Mouse (Mus musculus) embryonic facial prominence, embryonic 12.5 days (tissue): ENCODE measurements around the gene Fam219a. TPM values are rescaled to one million over a fixed set of nuclear protein-coding genes. Genes with fewer than 3 reads are reported as not detected.

Experiments
- ATAC-seq: fragments of 200-750 bp; cut with Nextera tagmentation; 2 replicates; pipeline ENCODE4 v1.8.0; 2017; ENCODE audit not compliant: insufficient number of reproducible peaks, insufficient read depth, low FRiP score, low TSS enrichment
- H3K27ac ChIP-seq: fragments of 300-500 bp; sonication (generic); 2 replicates; pipeline ENCODE4 v1.5.1; 2016; ENCODE audit warnings: mild to moderate bottlenecking
- H3K27me3 ChIP-seq: fragments of 300-500 bp; sonication (generic); 2 replicates; pipeline ENCODE4 v1.6.1; 2016; ENCODE audit warnings: mild to moderate bottlenecking, moderate library complexity
- H3K36me3 ChIP-seq: fragments of 300-500 bp; sonication (generic); 2 replicates; pipeline ENCODE4 v1.6.1; 2016; ENCODE audit warnings: mild to moderate bottlenecking
- H3K4me1 ChIP-seq: fragments of 300-500 bp; sonication (generic); 2 replicates; pipeline ENCODE4 v1.6.1; 2016
- H3K4me2 ChIP-seq: fragments of 300-500 bp; sonication (generic); replicated peaks from 2 replicates; pipeline ENCODE4 v1.6.1; 2016; ENCODE audit warnings: mild to moderate bottlenecking, moderate library complexity
- H3K4me3 ChIP-seq: fragments of 300-500 bp; sonication (generic); 2 replicates; pipeline ENCODE4 v1.5.1; 2016; ENCODE audit warnings: mild to moderate bottlenecking
- H3K9ac ChIP-seq: fragments of 300-500 bp; sonication (generic); 2 replicates; pipeline ENCODE4 v1.6.1; 2016; ENCODE audit warnings: mild to moderate bottlenecking, moderate library complexity
- H3K9me3 ChIP-seq: fragments of 300-500 bp; sonication (generic); 2 replicates; pipeline ENCODE4 v1.6.1; 2016; ENCODE audit warnings: mild to moderate bottlenecking, moderate library complexity
- WGBS: fragments of 180-500 bp; shearing (Covaris S2); methylation state at CpG from one replicate; pipeline ENCODE4 v1.1.7; 2016; 5-methylcytosine and 5-hydroxymethylcytosine counted together
- polyA plus RNA-seq: library from polyadenylated mRNA; unstranded; fragments of >200 nt; fragmentation: Nextera tagmentation; extraction: Ambion mirVana; gene quantifications from 2 replicates; pipeline ENCODE4 v1.2.1, GENCODE M21; 2016

The Fam219a gene
- polyA plus RNA-seq, 1 experiment from 2014 or later = 5.3 TPM

GRCm38 (mm10) chr4:41575914-41576313 lies 6.6 kb upstream of the Fam219a start:
- no peak overlapping the region for H3K4me2 ChIP-seq
- 45% methylated on average over 6 of the region's 6 CpGs for WGBS

DNA sequence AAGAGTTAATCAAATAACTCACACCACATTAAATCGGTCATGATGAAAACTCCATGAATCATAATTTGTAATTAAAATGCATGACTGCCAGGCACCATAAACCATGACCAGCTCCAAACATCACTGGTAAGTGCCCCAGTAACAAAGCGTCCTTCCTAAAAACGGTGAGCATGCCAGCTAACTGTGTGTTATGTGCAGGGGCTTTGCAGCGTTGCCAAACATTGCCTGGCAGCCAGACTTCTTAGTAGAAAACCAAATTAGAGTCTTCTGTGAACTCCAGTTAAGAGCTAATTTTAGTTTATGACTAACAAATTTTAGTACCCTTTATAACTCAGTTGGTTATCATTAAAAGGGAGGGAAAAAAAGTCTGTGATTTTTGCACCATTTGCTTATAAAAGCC lies 4.2 kb upstream of the Fam219a start:
- H3K36me3 ChIP-seq = no peaks in the 10 kb centered on the region
- H3K9ac ChIP-seq = no peak overlapping the region
- WGBS = 70% methylated on average over 4 of the region's 4 CpGs
- ATAC-seq = no peak
- no peaks in the 10 kb centered on the region for H3K9me3 ChIP-seq
- H3K27ac ChIP-seq = no peak overlapping the region
- no peak overlapping the region for H3K4me2 ChIP-seq
- H3K4me1 ChIP-seq = peaks cover 12% of the 10 kb centered on the region
- H3K4me3 ChIP-seq = no peak overlapping the region
- H3K27me3 ChIP-seq = peaks cover 10% of the 10 kb centered on the region; the same call in 1 of the 2 replicates

More at GRCm38 (mm10) chr4:41575914-41576313, 6.6 kb upstream of the Fam219a start:
- ATAC-seq = no peak
- 0 out of 2 replicates have a peak, but pooled peaks cover 5% of the 10 kb centered on the region for H3K27me3 ChIP-seq
- no peaks in the 10 kb centered on the region for H3K36me3 ChIP-seq
- no peak overlapping the region for H3K27ac ChIP-seq
- H3K9me3 ChIP-seq = no peaks in the 10 kb centered on the region
- H3K9ac ChIP-seq = no peak overlapping the region
- no peak overlapping the region for H3K4me3 ChIP-seq
- peaks cover 7% of the 10 kb centered on the region for H3K4me1 ChIP-seq

DNA sequence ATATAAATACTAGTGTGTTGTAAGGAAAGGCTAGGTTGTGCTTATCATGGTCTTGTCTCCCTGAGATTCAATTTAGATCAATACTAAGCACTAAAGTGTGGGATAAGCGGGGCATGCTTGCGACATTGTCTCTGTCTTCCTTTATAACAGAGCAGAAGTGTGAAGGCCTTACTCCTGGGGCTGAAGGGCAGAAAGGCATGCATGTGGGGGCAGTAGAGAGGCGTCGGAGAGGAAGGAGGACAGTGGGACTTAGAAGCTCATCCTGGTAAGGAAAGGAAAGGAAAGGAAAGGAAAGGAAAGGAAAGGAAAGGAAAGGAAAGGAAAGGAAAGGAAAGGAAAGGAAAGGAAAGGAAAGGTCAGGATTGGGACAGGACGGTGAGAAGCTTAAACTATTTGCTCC lies 2.2 kb upstream of the Fam219a start:
- ATAC-seq = no peak
- peaks cover 21% of the 10 kb centered on the region for H3K4me1 ChIP-seq
- no peak overlapping the region for H3K4me2 ChIP-seq
- H3K4me3 ChIP-seq = no peak overlapping the region
- H3K36me3 ChIP-seq = no peaks in the 10 kb centered on the region
- no peak overlapping the region for H3K9ac ChIP-seq
- 21% methylated on average over 5 of the region's 5 CpGs for WGBS
- H3K27ac ChIP-seq = no peak overlapping the region
- no peaks in the 10 kb centered on the region for H3K9me3 ChIP-seq
- H3K27me3 ChIP-seq = peaks cover 26% of the 10 kb centered on the region; the same call in 1 of the 2 replicates

GRCm38 (mm10) chr4:41568682-41569410 lies 492 bp downstream of the Fam219a start:
- no peak; the same call in none of the 2 replicates for ATAC-seq
- peaks cover 31% of the 10 kb centered on the region for H3K27me3 ChIP-seq
- H3K9me3 ChIP-seq = no peaks in the 10 kb centered on the region
- WGBS = 1% methylated on average over 58 of the region's 58 CpGs
- H3K4me2 ChIP-seq = peak overlapping the region; percentile 96
- H3K4me3 ChIP-seq = peak overlapping the region; percentile 85
- H3K36me3 ChIP-seq = no peaks in the 10 kb centered on the region
- peaks cover 13% of the 10 kb centered on the region for H3K4me1 ChIP-seq
- H3K9ac ChIP-seq = peak overlapping the region; percentile 77
- peak overlapping the region; percentile 80 for H3K27ac ChIP-seq

DNA sequence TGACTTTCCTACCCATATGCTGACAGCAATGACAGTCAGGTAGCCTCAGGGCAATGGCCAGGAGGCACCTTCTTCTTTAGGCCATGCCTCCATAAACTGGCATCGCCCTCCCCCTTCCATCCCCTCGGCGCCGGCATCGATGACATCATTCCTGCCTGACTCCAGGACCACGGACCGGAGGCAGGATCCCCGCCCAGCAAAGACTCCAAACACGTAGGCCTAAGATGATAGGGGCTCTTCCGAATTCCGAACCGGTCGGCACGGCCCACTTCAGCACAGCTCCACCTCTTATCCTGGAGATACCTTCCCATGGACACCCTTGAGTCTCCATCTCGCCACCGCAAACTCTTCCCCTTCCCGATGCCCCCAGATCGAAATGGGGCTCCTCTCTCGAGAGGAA lies 1.1 kb downstream of the Fam219a start:
- Histone ChIP-seq H3K4me3 (peak overlapping the region; percentile 85), H3K27me3 (peaks cover 31% of the 10 kb centered on the region), H3K36me3 (no peaks in the 10 kb centered on the region), H3K9me3 (no peaks in the 10 kb centered on the region), H3K27ac (0 out of 2 replicates have a peak overlapping the region, but pooled peaks have one; percentile 80), H3K9ac (peak overlapping the region; percentile 77), H3K4me1 (peaks cover 13% of the 10 kb centered on the region), H3K4me2 (peak overlapping the region; percentile 96)
- 6% methylated on average over 19 of the region's 19 CpGs for WGBS
- ATAC-seq = no peak

DNA sequence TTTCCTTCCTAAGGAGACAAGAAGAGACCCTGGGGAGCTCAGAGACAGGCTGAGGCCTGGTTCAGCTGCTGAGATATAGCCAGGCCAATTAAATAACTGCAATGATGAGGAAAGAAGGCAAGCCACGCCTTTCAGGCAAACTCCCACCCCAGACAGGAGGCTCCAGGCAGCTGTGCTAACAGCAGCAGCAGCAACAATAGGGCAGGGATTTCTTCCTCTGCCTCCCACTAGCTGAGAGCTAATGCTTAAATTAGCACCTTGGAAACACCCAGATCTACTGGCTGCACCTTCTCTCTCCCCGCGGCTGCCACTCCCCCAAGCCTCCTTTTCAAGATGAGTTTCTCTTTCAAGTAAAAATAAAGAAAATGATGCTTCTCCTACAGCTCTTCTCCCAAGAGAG lies 3.2 kb downstream of the Fam219a start:
- Histone ChIP-seq H3K9me3 (no peaks in the 10 kb centered on the region), H3K4me3 (no peak overlapping the region), H3K4me2 (no peak overlapping the region), H3K36me3 (no peaks in the 10 kb centered on the region), H3K9ac (no peak overlapping the region), H3K4me1 (peaks cover 13% of the 10 kb centered on the region), H3K27ac (no peak overlapping the region), H3K27me3 (peaks cover 27% of the 10 kb centered on the region)
- 5% methylated on average over 3 of the region's 3 CpGs for WGBS
- ATAC-seq = no peak

DNA sequence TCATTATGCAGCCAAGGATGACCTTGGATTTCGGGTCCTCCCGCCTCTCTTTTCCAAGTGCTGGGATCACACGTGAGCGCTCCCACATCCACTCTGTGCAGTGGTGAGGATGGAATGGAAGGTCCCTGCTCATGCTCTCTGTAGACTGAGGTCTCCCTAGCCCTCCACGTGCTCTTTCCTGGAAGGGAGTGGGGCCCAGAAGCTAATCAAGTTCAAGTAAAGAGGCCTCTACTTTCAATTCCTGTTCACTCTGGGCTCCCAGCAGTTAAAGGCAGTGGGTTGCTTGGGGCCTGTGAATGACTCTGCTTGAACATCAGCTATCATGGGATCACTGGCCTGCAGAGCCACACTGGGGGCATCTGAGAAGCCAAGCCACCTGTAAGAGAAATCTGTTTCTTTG lies 6.0 kb downstream of the Fam219a start:
- Histone ChIP-seq H3K4me1 (peaks cover 7% of the 10 kb centered on the region), H3K27ac (no peak overlapping the region), H3K4me2 (no peak overlapping the region), H3K36me3 (no peaks in the 10 kb centered on the region), H3K27me3 (peaks cover 19% of the 10 kb centered on the region), H3K9me3 (no peaks in the 10 kb centered on the region), H3K4me3 (no peak overlapping the region), H3K9ac (no peak overlapping the region)
- ATAC-seq = no peak
- 88% methylated on average over 5 of the region's 5 CpGs for WGBS

GRCm38 (mm10) chr4:41557092-41557491 lies 12.2 kb downstream of the Fam219a start:
- Histone ChIP-seq H3K9ac (no peak overlapping the region), H3K36me3 (no peaks in the 10 kb centered on the region), H3K9me3 (no peaks in the 10 kb centered on the region), H3K4me1 (peaks cover 18% of the 10 kb centered on the region), H3K27me3 (no peaks in the 10 kb centered on the region), H3K4me2 (no peak overlapping the region), H3K4me3 (no peak overlapping the region), H3K27ac (no peak overlapping the region)
- ATAC-seq = no peak
- WGBS = 62% methylated on average over 3 of the region's 3 CpGs

DNA sequence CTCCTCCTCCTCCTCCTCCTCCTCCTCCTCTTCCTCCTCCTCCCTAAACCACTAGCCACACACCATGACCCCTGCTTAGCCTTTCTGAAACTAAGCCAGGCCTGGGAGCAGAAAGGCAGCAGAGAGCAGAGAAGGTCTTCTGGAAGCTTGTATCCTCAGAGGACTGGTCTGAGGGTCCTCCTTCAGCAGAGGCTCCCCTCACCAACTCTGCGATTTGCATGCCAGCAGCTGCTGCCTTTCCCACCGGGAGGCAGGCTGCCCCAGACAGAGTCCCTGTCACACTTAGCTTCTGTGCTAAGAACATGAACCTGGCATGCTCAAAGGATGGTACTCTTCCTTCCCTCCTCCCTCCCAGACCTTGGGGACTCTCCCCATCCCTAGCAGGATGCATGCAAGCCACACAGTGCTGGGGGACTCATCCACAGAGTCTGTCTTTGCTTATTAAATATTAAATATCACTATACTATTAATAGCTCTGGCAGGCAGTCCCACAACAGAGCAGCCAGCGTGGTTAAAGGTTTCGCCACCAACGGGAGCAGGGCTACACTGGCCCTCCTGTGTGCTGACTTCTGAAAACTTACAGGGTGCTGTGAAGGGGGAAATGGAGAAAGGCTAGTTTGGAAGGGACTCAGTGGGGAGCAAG lies 12.9 kb downstream of the Fam219a start:
- Histone ChIP-seq H3K27ac (no peak overlapping the region), H3K4me2 (no peak overlapping the region), H3K9me3 (no peaks in the 10 kb centered on the region), H3K36me3 (no peaks in the 10 kb centered on the region), H3K4me3 (no peak overlapping the region), H3K4me1 (peaks cover 19% of the 10 kb centered on the region), H3K9ac (no peak overlapping the region), H3K27me3 (no peaks in the 10 kb centered on the region)
- ATAC-seq = no peak
- 53% methylated on average over 5 of the region's 5 CpGs for WGBS

GRCm38 (mm10) chr4:41554994-41555663 lies 14.2 kb downstream of the Fam219a start:
- H3K9ac ChIP-seq = no peak overlapping the region
- no peaks in the 10 kb centered on the region for H3K36me3 ChIP-seq
- H3K27ac ChIP-seq = 0 out of 2 replicates have a peak overlapping the region, but pooled peaks have one; percentile 41
- WGBS = 61% methylated on average over 14 of the region's 14 CpGs
- peaks cover 19% of the 10 kb centered on the region for H3K4me1 ChIP-seq
- no peaks in the 10 kb centered on the region for H3K27me3 ChIP-seq
- ATAC-seq = no peak
- no peak overlapping the region for H3K4me3 ChIP-seq
- no peaks in the 10 kb centered on the region for H3K9me3 ChIP-seq
- H3K4me2 ChIP-seq = no peak overlapping the region

DNA sequence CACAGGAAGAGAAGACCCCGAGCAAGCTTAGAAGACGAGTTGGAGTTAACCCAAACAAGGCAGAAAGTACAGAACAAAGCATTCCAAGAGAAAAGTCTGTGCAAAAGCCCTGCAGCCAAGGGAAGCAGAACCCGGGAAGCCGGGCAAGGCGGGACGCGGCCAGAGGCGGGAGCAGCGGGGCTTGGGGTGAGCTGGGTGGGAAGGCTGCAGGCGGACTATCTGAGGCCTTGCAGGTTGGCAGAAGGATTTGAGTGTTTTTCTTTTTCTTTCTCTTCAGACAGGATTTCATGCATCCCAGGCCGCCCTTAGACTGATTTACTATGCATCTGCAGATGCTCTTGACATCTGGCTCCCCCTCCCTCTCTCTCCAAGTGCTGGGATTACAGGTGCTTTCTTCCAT lies 16.2 kb downstream of the Fam219a start:
- H3K4me3 ChIP-seq = no peak overlapping the region
- no peak overlapping the region for H3K27ac ChIP-seq
- no peak overlapping the region for H3K4me2 ChIP-seq
- no peak overlapping the region for H3K9ac ChIP-seq
- H3K9me3 ChIP-seq = no peaks in the 10 kb centered on the region
- 52% methylated on average over 11 of the region's 11 CpGs for WGBS
- no peak for ATAC-seq
- H3K36me3 ChIP-seq = no peaks in the 10 kb centered on the region
- H3K27me3 ChIP-seq = no peaks in the 10 kb centered on the region
- H3K4me1 ChIP-seq = peaks cover 19% of the 10 kb centered on the region

DNA sequence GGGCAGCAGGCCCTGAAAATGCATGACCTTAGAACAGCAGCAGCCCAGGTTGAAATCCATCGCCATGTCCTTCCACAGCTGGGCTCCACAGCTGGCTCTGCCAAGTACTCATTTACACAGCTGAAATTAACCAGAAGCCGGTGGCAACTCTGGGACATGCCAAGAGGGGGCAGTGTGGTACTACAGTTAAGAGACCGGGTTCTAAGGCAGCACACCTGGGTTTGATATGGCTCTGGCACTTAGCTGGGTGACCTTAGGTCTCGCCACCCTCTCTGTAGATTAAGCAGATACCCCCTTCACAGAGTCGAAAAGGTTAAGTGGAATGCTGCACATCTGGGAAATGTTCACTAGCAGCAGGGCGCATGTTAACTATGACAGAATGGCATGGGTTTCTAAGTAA lies 16.8 kb downstream of the Fam219a start:
- Histone ChIP-seq H3K27ac (no peak overlapping the region), H3K4me1 (peaks cover 19% of the 10 kb centered on the region), H3K9me3 (no peaks in the 10 kb centered on the region), H3K4me3 (no peak overlapping the region), H3K27me3 (no peaks in the 10 kb centered on the region), H3K36me3 (no peaks in the 10 kb centered on the region), H3K9ac (no peak overlapping the region), H3K4me2 (no peak overlapping the region)
- no peak for ATAC-seq
- WGBS = 11% methylated on average over 6 of the region's 6 CpGs
